Mouse (Mus musculus) MEL (cell line): Measurements from ENCODE around the gene Gm45021. TPM values are rescaled to one million over a fixed set of nuclear protein-coding genes. Genes with fewer than 3 reads are reported as not detected.

ENCODE experiments used
- DNase-seq: peaks from one replicate; pipeline ENCODE4 v3.0.0; 2011; ENCODE audit warnings: low read depth, low spot score
- H3K27ac ChIP-seq: 2 replicates; pipeline ENCODE4 v1.5.1; 2012; ENCODE audit warnings: low read depth, mild to moderate bottlenecking, control low read depth, low read length, moderate library complexity; ENCODE audit not compliant: control insufficient read depth
- H3K27me3 ChIP-seq, 2 experiments: fragments of 150-350 bp in 1 of 2; sonication (generic) in 1 of 2; 2 replicates each; pipeline ENCODE4 v1.6.1; 2012; ENCODE audit warnings: low read length in 2 of 2, mild to moderate bottlenecking in 2 of 2, improper control_type of control experiment in 1 of 2, moderate library complexity in 1 of 2; ENCODE audit not compliant: insufficient read depth in 2 of 2, control insufficient read depth in 1 of 2
- H3K36me3 ChIP-seq, 2 experiments: 2 replicates each; pipeline ENCODE4 v1.6.1; 2012 to 2014; ENCODE audit warnings: low read length in 2 of 2, improper control_type of control experiment in 1 of 2, inconsistent platforms in 1 of 2, mild to moderate bottlenecking in 1 of 2; ENCODE audit not compliant: insufficient read depth in 2 of 2, control insufficient read depth in 1 of 2
- H3K4me1 ChIP-seq, 2 experiments: fragments of 150-350 bp in 1 of 2; sonication (generic) in 1 of 2; 2 replicates each; pipeline ENCODE4 v1.6.1; 2012; ENCODE audit warnings: low read length in 2 of 2, improper control_type of control experiment in 1 of 2, mild to moderate bottlenecking in 1 of 2; ENCODE audit not compliant: insufficient read depth in 2 of 2, control insufficient read depth in 1 of 2
- H3K4me3 ChIP-seq, 2 experiments: fragments of 150-350 bp in 1 of 2; sonication (generic) in 1 of 2; 2 replicates each; pipeline ENCODE4 v1.5.1; 2012; ENCODE audit warnings: low read depth in 2 of 2, low read length in 2 of 2, mild to moderate bottlenecking in 2 of 2, moderate library complexity in 2 of 2, control low read depth in 1 of 2, improper control_type of control experiment in 1 of 2; ENCODE audit not compliant: control insufficient read depth in 1 of 2, insufficient read depth in 1 of 2
- H3K79me2 ChIP-seq: 2 replicates; pipeline ENCODE4 v1.6.1; 2012; ENCODE audit warnings: mild to moderate bottlenecking, low read length, moderate library complexity; ENCODE audit not compliant: control insufficient read depth, poor library complexity, insufficient read depth
- H3K9ac ChIP-seq: 2 replicates; pipeline ENCODE4 v1.6.1; 2012; ENCODE audit warnings: low read depth, mild to moderate bottlenecking, control low read depth, low read length, moderate library complexity; ENCODE audit not compliant: control insufficient read depth, poor library complexity, severe bottlenecking
- H3K9me3 ChIP-seq: fragments of 150-350 bp; sonication (generic); replicated peaks from 2 replicates; pipeline ENCODE4 v1.6.1; 2012; ENCODE audit warnings: mild to moderate bottlenecking, low read length, improper control_type of control experiment, moderate library complexity; ENCODE audit not compliant: insufficient read depth
- CTCF ChIP-seq, 3 experiments: IDR thresholded peaks in 2 of 3; conservative IDR thresholded peaks in 1 of 3; 2 replicates each; pipeline ENCODE4 v1.5.1; 2011 to 2012; ENCODE audit warnings: low read length in 3 of 3, low read depth in 2 of 3, mild to moderate bottlenecking in 2 of 3, improper control_type of control experiment in 1 of 3, inconsistent platforms in 1 of 3, mixed read lengths in 1 of 3, moderate library complexity in 1 of 3; ENCODE audit not compliant: control insufficient read depth in 1 of 3, insufficient read depth in 1 of 3, poor library complexity in 1 of 3, severe bottlenecking in 1 of 3
- E2F4 ChIP-seq: IDR thresholded peaks from 2 replicates; pipeline ENCODE4 v1.6.1; 2011; ENCODE audit warnings: low read depth, low read length, improper control_type of control experiment, borderline replicate concordance
- ELF1 ChIP-seq: IDR thresholded peaks from 2 replicates; pipeline ENCODE4 v1.6.1; 2014; ENCODE audit warnings: low read depth, mild to moderate bottlenecking, inconsistent platforms, low read length, improper control_type of control experiment, moderate library complexity
- EP300 ChIP-seq, 2 experiments: IDR thresholded peaks; 2 replicates each; pipeline ENCODE4 v1.6.1; 2011; ENCODE audit warnings: improper control_type of control experiment in 2 of 2, low read length in 2 of 2, low read depth in 1 of 2, mild to moderate bottlenecking in 1 of 2
- ETS1 ChIP-seq: IDR thresholded peaks from 2 replicates; pipeline ENCODE4 v1.6.1; 2012; ENCODE audit warnings: low read depth, mild to moderate bottlenecking, inconsistent platforms, low read length, improper control_type of control experiment, moderate library complexity
- GABPA ChIP-seq: IDR thresholded peaks from 2 replicates; pipeline ENCODE4 v1.6.1; 2012; ENCODE audit warnings: low read depth, mild to moderate bottlenecking, inconsistent platforms, low read length, improper control_type of control experiment, moderate library complexity
- GATA1 ChIP-seq: IDR thresholded peaks from 2 replicates; pipeline ENCODE4 v1.6.1; 2011; ENCODE audit warnings: low read depth, low read length, improper control_type of control experiment
- HCFC1 ChIP-seq: IDR thresholded peaks from 2 replicates; pipeline ENCODE4 v1.6.1; 2012; ENCODE audit warnings: low read depth, mild to moderate bottlenecking, inconsistent platforms, low read length, improper control_type of control experiment, moderate library complexity
- KAT2A ChIP-seq: conservative IDR thresholded peaks from 2 replicates; pipeline ENCODE4 v1.6.1; 2012; ENCODE audit warnings: low read depth, low read length, improper control_type of control experiment, inconsistent platforms
- MAX ChIP-seq: IDR thresholded peaks from 2 replicates; pipeline ENCODE4 v1.6.1; 2011; ENCODE audit warnings: low read length, improper control_type of control experiment
- MYC ChIP-seq: IDR thresholded peaks from 2 replicates; pipeline ENCODE4 v1.6.1; 2011; ENCODE audit warnings: low read depth, mild to moderate bottlenecking, low read length, improper control_type of control experiment, moderate library complexity
- NELFE ChIP-seq: IDR thresholded peaks from 2 replicates; pipeline ENCODE4 v1.6.1; 2011; ENCODE audit warnings: low read depth, low read length, improper control_type of control experiment
- POLR2A ChIP-seq, 2 experiments: IDR thresholded peaks; 2 replicates each; pipeline ENCODE4 v1.6.1; 2011 to 2012; ENCODE audit warnings: low read length in 2 of 2, mild to moderate bottlenecking in 2 of 2, control low read depth in 1 of 2, improper control_type of control experiment in 1 of 2, low read depth in 1 of 2, moderate library complexity in 1 of 2; ENCODE audit not compliant: control insufficient read depth in 1 of 2, insufficient read depth in 1 of 2, poor library complexity in 1 of 2
- POLR2AphosphoS5 ChIP-seq: IDR thresholded peaks from 2 replicates; pipeline ENCODE4 v1.6.1; 2012; ENCODE audit warnings: low read depth, borderline replicate concordance, mild to moderate bottlenecking, inconsistent platforms, low read length, moderate library complexity, mixed read lengths
- RCOR1 ChIP-seq: IDR thresholded peaks from 2 replicates; pipeline ENCODE4 v1.6.1; 2012; ENCODE audit warnings: low read depth, mild to moderate bottlenecking, inconsistent platforms, low read length, improper control_type of control experiment
- SMC3 ChIP-seq: IDR thresholded peaks from 2 replicates; pipeline ENCODE4 v1.6.1; 2011; ENCODE audit warnings: low read depth, low read length, improper control_type of control experiment
- TAL1 ChIP-seq: IDR thresholded peaks from 2 replicates; pipeline ENCODE4 v1.6.1; 2012; ENCODE audit warnings: mild to moderate bottlenecking, inconsistent platforms, low read length, moderate library complexity, mixed read lengths
- USF1 ChIP-seq: IDR thresholded peaks from 2 replicates; pipeline ENCODE4 v1.6.1; 2014; ENCODE audit warnings: low read depth, mild to moderate bottlenecking, inconsistent platforms, low read length, improper control_type of control experiment, moderate library complexity
- ZMIZ1 ChIP-seq: IDR thresholded peaks from 2 replicates; pipeline ENCODE4 v1.6.1; 2012; ENCODE audit warnings: low read depth, mild to moderate bottlenecking, inconsistent platforms, low read length, improper control_type of control experiment, moderate library complexity
- ZNF384 ChIP-seq: IDR thresholded peaks from 2 replicates; pipeline ENCODE4 v1.6.1; 2012; ENCODE audit warnings: low read depth, mild to moderate bottlenecking, inconsistent platforms, low read length, improper control_type of control experiment
- polyA plus RNA-seq, 2 experiments: library from polyadenylated mRNA; stranded (reverse) in 1 of 2; unstranded in 1 of 2; fragments of >175 nt in 1 of 2; fragments of >200 nt in 1 of 2; gene quantifications; 2 replicates each; pipeline versions ENCODE4 v1.2.1 to v1.2.4; 2012; ENCODE audit warnings: low replicate concordance in 2 of 2, low read depth in 1 of 2; ENCODE audit not compliant: insufficient read length in 2 of 2, insufficient read depth in 1 of 2, missing spikeins in 1 of 2
- total RNA-seq: library from RNA; depleted of rRNA; stranded (reverse); fragments of 300-350 nt; gene quantifications from 2 replicates; pipeline ENCODE4 v1.2.3, GENCODE M21; 2012

Gm45021 gene
- total and polyA plus RNA-seq, 3 experiments, result not detected

DNA sequence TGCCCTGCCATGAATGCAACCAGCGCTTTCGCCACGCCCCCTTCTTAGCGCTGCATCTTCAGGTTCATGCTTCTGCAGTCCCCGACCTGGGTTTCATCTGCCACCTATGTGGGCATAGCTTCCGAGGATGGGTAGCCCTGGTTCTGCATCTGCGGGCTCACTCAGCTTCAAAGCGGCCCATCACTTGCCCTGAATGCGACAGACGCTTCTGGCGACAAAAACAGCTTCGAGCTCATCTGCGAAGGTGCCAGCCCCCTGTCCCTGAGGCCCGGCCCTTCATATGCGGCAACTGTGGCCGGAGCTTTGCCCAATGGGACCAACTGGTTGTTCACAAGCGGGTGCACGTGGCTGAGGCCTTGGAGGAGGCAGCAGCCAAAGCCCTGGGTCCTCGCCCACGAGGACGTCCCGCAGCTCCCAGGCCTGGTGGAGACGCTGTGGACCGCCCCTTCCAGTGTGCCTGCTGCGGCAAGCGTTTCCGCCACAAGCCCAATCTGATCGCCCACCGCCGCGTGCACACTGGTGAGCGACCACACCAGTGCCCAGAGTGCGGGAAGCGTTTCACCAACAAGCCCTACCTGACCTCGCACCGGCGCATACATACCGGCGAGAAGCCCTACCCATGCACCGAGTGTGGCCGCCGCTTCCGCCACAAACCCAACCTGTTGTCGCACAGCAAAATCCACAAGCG lies 7.3 kb downstream of the Gm45021 start:
- Histone ChIP-seq H3K9me3 (no peaks in the 10 kb centered on the region), H3K4me3 (no peak overlapping the region), H3K36me3 (no peaks in the 10 kb centered on the region), H3K9ac (no peak overlapping the region), H3K27ac (no peak overlapping the region), H3K79me2 (no peaks in the 10 kb centered on the region), H3K27me3 (no peaks in the 10 kb centered on the region), H3K4me1 (no peaks in the 10 kb centered on the region)
- DNase-seq, result no peak
- TF ChIP-seq ETS1 (no peak), RCOR1 (no peak), NELFE (no peak), E2F4 (no peak), SMC3 (no peak), ZMIZ1 (no peak), GATA1 (no peak), HCFC1 (no peak), CTCF (IDR thresholded peaks at IDR 0.05 in 2 of 3, conservative IDR thresholded peaks at IDR 0.05 in 1 of 3; ENCODE audit: control insufficient read depth in 1 of 3, insufficient read depth in 1 of 3, low read depth in 2 of 3, low read length in 3 of 3, poor library complexity in 1 of 3, severe bottlenecking in 1 of 3) (no peak), POLR2A (IDR thresholded peaks at IDR 0.05; ENCODE audit: control insufficient read depth in 1 of 2, insufficient read depth in 1 of 2, low read depth in 1 of 2, low read length in 2 of 2, poor library complexity in 1 of 2) (no peak), POLR2AphosphoS5 (no peak), KAT2A (no peak), TAL1 (no peak), MAX (no peak), ELF1 (no peak), ZNF384 (no peak), EP300 (IDR thresholded peaks at IDR 0.05; ENCODE audit: low read depth in 1 of 2, low read length in 2 of 2) (no peak)

DNA sequence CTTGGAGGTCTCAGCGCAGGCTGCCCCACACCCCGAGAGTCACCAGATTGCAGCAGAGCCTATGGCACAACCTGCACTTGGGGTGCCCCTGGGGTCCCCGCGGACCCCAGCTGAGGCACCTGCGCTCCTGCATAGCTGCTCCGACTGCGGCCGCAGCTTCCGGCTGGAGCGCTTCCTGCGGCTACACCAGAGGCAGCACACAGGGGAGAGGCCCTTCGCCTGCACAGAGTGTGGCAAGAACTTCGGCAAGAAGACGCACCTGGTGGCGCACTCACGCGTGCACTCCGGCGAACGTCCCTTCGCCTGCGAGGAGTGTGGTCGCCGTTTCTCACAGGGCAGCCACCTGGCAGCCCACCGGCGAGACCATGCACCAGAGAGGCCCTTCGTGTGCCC lies 7.8 kb downstream of the Gm45021 start:
- Histone ChIP-seq H3K9ac (no peak overlapping the region), H3K36me3 (no peaks in the 10 kb centered on the region), H3K4me3 (no peak overlapping the region), H3K27me3 (no peaks in the 10 kb centered on the region), H3K4me1 (no peaks in the 10 kb centered on the region), H3K9me3 (no peaks in the 10 kb centered on the region), H3K79me2 (no peaks in the 10 kb centered on the region), H3K27ac (no peak overlapping the region)
- no peak for DNase-seq
- TF ChIP-seq ZMIZ1, result no peak
- no peak for TF ChIP-seq GABPA
- TF ChIP-seq MAX, result no peak
- no peak for TF ChIP-seq MYC
- TF ChIP-seq USF1, result no peak
